18 mouse cellular contexts compared by ENCODE assay signal in genomic region chr3:148555324-148555723, GRCm38 (mm10).
"Had no signal": no experiment of that assay in that cellular context is flagged by ENCODE, and none has a peak within 500 bp of the region (broad histone marks: within the 10 kb centered on the region; RNA-seq: fewer than 3 reads in every experiment).

No protein-coding gene starts in this region.

- H3K4me2 ChIP-seq: lung, embryonic 15.5 days; midbrain, embryonic 12.5 days; neural tube, embryonic 12.5 days; stomach, embryonic 15.5 days had no signal

- H3K9me3 ChIP-seq: lung, embryonic 15.5 days; megakaryocyte, embryonic 14.5 days; midbrain, embryonic 12.5 days; neural tube, embryonic 12.5 days; stomach, embryonic 15.5 days had no signal

- ATAC-seq: liver, postnatal 0 days; lung, postnatal 0 days; midbrain, embryonic 16.5 days had no signal

- H3K4me3 ChIP-seq: lung, embryonic 15.5 days; megakaryocyte, embryonic 14.5 days; midbrain, embryonic 12.5 days; neural tube, embryonic 12.5 days; stomach, embryonic 15.5 days had no signal

- H3K27me3 ChIP-seq: lung, embryonic 15.5 days; megakaryocyte, embryonic 14.5 days; midbrain, embryonic 12.5 days; neural tube, embryonic 12.5 days; stomach, embryonic 15.5 days had no signal

- H3K27ac ChIP-seq: lung, embryonic 15.5 days; macrophage; midbrain, embryonic 12.5 days; neural tube, embryonic 12.5 days; stomach, embryonic 15.5 days; stomach, postnatal 0 days had no signal

- DNase-seq: liver, postnatal 0 days; lung, adult 2 months; lung, postnatal 14 days; lung, postnatal 36 days; midbrain, embryonic 14.5 days; right cerebral cortex, postnatal 14 days; thymus, adult 2 months; thymus, postnatal 25 days; thymus, postnatal 4 days had no signal

- H3K4me1 ChIP-seq: lung, embryonic 15.5 days; megakaryocyte, embryonic 14.5 days; midbrain, embryonic 12.5 days; neural tube, embryonic 12.5 days; stomach, embryonic 15.5 days had no signal

- H3K36me3 ChIP-seq: lung, embryonic 15.5 days; midbrain, embryonic 12.5 days; neural tube, embryonic 12.5 days; stomach, embryonic 15.5 days had no signal

- H3K9ac ChIP-seq: liver, postnatal 0 days; lung, embryonic 15.5 days; midbrain, embryonic 12.5 days; neural tube, embryonic 12.5 days; stomach, embryonic 15.5 days had no signal
